Mouse (Mus musculus): ENCODE data around the gene Lipo3. TPM values are rescaled to one million over a fixed set of nuclear protein-coding genes. Genes with fewer than 3 reads are reported as not detected.

The Lipo3 gene
- polyA plus RNA-seq, 1 experiment: not detected

DNA sequence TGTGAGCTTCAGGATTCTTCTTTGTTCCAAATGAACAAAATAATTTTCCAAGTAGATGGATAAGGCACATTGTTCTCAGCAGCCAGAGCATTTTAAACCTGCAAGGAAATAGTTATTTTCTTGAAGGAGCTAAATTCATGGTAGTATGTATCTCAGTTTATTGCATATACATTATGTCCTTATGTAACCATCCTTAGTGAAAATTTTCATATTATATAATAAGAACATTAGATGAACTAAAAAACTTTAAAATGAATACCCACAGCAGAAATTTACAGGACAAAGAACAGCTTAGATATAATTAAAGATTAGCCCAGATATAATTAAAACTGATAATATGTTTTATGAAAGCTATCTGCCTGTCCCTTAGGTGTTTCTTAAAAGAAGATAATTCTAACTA lies 244.1 kb downstream of the Lipo3 start, which contains the start of gene Lipo4:
TSS of gene Lipo4 (minus strand) at position 101 of the 400 bp plus-strand sequence.
- Histone ChIP-seq H3ac (ENCODE audit: control insufficient read depth, insufficient read length, low read depth) (no peak within 1 kb of the TSS), H3K79me3 (ENCODE audit: low read depth) (no peaks in the 10 kb centered on the region), H3K36me3 (ENCODE audit: control insufficient read depth, insufficient read depth) (no peaks in the 10 kb centered on the region), H3K79me2 (ENCODE audit: control insufficient read depth, insufficient read depth) (no peaks in the 10 kb centered on the region), H3K4me3 (ENCODE audit: insufficient read depth, poor library complexity, severe bottlenecking) (no peak within 1 kb of the TSS), H3K27me3 (ENCODE audit: control insufficient read depth, insufficient read depth, insufficient read length) (no peaks in the 10 kb centered on the region)
- TF ChIP-seq MYOG (IDR thresholded peaks at IDR 0.05; ENCODE audit: control insufficient read depth, extremely low read depth, insufficient read length): no peak

Small RNA genes lying within 50 kb of the gene (microRNA-seq; reads per million reads assigned to microRNA genes)
- not detected for gene Gm27440 (ENCODE audit: borderline microRNAs expressed)

Other genes starting within 250 kb of the Lipo3 start
- not detected for gene Lipo4, start 244.2 kb downstream of the Lipo3 start, polyA plus RNA-seq (2012; fragmentation: generic; extraction: Trizol)
- not detected for gene Gm8978, start 136.7 kb downstream of the Lipo3 start, polyA plus RNA-seq (2012; fragmentation: generic; extraction: Trizol)
- not detected for gene Lipo2, start 10.6 kb downstream of the Lipo3 start, polyA plus RNA-seq (2012; fragmentation: generic; extraction: Trizol)
- not detected for gene Lipo1, start 25.5 kb upstream of the Lipo3 start, polyA plus RNA-seq (2012; fragmentation: generic; extraction: Trizol)
- gene Lipf, start 199.2 kb upstream of the Lipo3 start, polyA plus RNA-seq (2012; fragmentation: generic; extraction: Trizol): not detected
- not detected for gene Lipk, start 246.3 kb upstream of the Lipo3 start, polyA plus RNA-seq (2012; fragmentation: generic; extraction: Trizol)

Data from C2C12 (cell line).